Mouse (Mus musculus) bone marrow, adult 2 months (tissue): Measurements from ENCODE around the gene Zfp988. TPM values are rescaled to one million over a fixed set of nuclear protein-coding genes. Genes with fewer than 3 reads are reported as not detected.
"Not testable (repeated sequence)": the region's sequence is repeated elsewhere in the genome, so short reads cannot be mapped to it uniquely, and the experiment has no call there.

Source experiments
- H3K27ac ChIP-seq: fragments of 200-500 bp; 2 replicates; pipeline ENCODE4 v1.5.1; 2012; ENCODE audit warnings: low read depth, mild to moderate bottlenecking, control low read depth, inconsistent platforms, low read length; ENCODE audit not compliant: control insufficient read depth, poor library complexity, insufficient read depth
- H3K4me1 ChIP-seq: fragments of 200-500 bp; 2 replicates; pipeline ENCODE4 v1.6.1; 2011; ENCODE audit warnings: low read length; ENCODE audit not compliant: control insufficient read depth, insufficient read depth
- H3K4me3 ChIP-seq: fragments of 200-500 bp; replicated peaks from 2 replicates; pipeline ENCODE3; 2011; ENCODE audit warnings: mild to moderate bottlenecking, low read depth, low read length, control low read depth; ENCODE audit not compliant: control insufficient read depth
- WGBS: fragments of 180-500 bp; shearing (Covaris S2); methylation state at CpG from one replicate; pipeline ENCODE4 v1.1.7; 2018; 5-methylcytosine and 5-hydroxymethylcytosine counted together
- polyA plus RNA-seq: library from polyadenylated mRNA; stranded (reverse); fragments of >200 nt; gene quantifications from 2 replicates; pipeline ENCODE4 v1.2.4, GENCODE M21; 2011; ENCODE audit warnings: low replicate concordance; ENCODE audit not compliant: missing spikeins, insufficient read depth, insufficient read length

The Zfp988 gene
- 4.7 TPM in 1 of 2 replicates, not detected in the other for polyA plus RNA-seq

GRCm38 (mm10) chr4:147305436-147305835 lies at the start of gene Zfp988:
Gene Zfp988, plus strand, starts transcription at chr4:147305674.
- 81% methylated on average over 6 of the region's 6 CpGs for WGBS
- not testable (repeated sequence) for H3K4me1 ChIP-seq, H3K4me3 ChIP-seq, H3K27ac ChIP-seq

- H3K4me3 ChIP-seq, H3K27ac ChIP-seq, H3K4me1 ChIP-seq: not testable (repeated sequence)
- 84% methylated on average over 2 of the region's 3 CpGs for WGBS
Measured at GRCm38 (mm10) chr4:147262708-147263107, 42.8 kb upstream of the Zfp988 start.

- WGBS = 84% methylated on average over 17 of the region's 17 CpGs
- not testable (repeated sequence) for H3K4me1 ChIP-seq, H3K27ac ChIP-seq, H3K4me3 ChIP-seq
Measured at GRCm38 (mm10) chr4:147267302-147267701, 38.2 kb upstream of the Zfp988 start.

GRCm38 (mm10) chr4:147268735-147269134 lies 36.7 kb upstream of the Zfp988 start:
- H3K4me1 ChIP-seq, H3K4me3 ChIP-seq, H3K27ac ChIP-seq: not testable (repeated sequence)
- 84% methylated on average over 25 of the region's 25 CpGs for WGBS

- not testable (repeated sequence) for H3K4me3 ChIP-seq, H3K4me1 ChIP-seq, H3K27ac ChIP-seq
- WGBS = 78% methylated on average over 4 of the region's 4 CpGs
Measured at GRCm38 (mm10) chr4:147270026-147270425, 35.4 kb upstream of the Zfp988 start.

DNA sequence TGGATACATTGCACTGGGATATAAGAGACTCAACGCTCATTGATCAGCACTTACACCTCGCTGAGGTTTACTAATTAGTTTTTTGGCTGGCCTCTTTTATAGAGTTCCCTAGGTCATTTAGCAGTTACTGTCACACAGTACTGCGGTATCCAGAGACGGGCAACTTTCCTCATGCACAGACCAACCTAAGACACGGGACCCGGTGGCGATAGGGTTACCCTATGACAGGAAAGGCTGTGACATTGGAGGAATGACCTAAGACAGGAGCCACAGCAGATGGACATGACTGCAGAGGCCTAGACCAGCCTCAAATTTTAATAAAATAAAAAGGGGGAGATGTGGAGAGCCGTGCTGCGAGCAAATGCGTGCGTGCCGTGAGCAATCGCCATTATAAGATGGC lies 33.9 kb upstream of the Zfp988 start:
- not testable (repeated sequence) for H3K4me1 ChIP-seq, H3K27ac ChIP-seq, H3K4me3 ChIP-seq
- 86% methylated on average over 13 of the region's 13 CpGs for WGBS

GRCm38 (mm10) chr4:147275021-147275772 lies 30.3 kb upstream of the Zfp988 start:
- H3K4me1 ChIP-seq, H3K4me3 ChIP-seq, H3K27ac ChIP-seq: not testable (repeated sequence)
- 42% methylated on average over 57 of the region's 58 CpGs for WGBS

GRCm38 (mm10) chr4:147275773-147276140 lies 29.7 kb upstream of the Zfp988 start:
- H3K4me1 ChIP-seq, H3K27ac ChIP-seq, H3K4me3 ChIP-seq: not testable (repeated sequence)
- WGBS = 36% methylated on average over 54 of the region's 54 CpGs

DNA sequence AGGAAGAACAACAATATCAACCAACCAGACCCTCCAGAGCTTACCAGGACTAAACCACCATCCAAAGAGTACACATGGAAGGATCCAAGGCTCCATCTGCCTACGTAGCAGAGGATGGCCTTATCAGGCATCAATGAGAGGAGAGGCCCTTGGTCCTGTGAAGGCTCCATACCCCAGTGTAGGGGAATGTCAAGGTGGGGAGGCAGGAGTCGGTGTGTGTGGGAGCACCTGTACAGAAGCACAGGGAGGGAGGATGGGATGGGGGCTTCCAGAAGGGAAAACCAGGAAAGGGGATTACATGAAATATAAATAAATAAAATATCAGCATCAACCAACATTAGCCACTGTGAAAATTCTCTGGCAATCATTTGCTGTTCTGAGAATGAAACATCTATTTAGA lies 25.1 kb upstream of the Zfp988 start:
- not testable (repeated sequence) for H3K27ac ChIP-seq, H3K4me1 ChIP-seq, H3K4me3 ChIP-seq
- WGBS = 59% methylated on average over 2 of the region's 2 CpGs

DNA sequence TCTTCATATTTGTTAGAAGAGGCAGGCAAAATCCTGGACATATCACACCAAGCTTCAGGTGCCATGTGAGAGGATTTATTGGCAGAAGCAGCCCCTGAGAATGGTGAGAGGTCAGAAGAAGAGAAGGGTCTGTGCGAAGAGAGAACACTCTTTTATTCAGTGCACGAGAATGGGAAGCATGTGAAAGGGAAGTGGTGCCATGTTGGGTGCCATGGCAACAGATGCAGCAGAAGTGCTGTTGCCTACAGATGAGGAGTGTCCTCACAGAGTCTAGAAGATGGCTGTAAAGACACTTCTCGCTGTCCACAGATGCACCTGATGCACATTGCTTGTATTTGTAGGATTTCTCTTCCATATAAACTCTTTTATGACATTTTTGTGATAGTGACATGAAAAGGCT lies 6.9 kb upstream of the Zfp988 start:
- not testable (repeated sequence) for H3K4me1 ChIP-seq, H3K27ac ChIP-seq, H3K4me3 ChIP-seq
- 61% methylated on average over 3 of the region's 3 CpGs for WGBS

DNA sequence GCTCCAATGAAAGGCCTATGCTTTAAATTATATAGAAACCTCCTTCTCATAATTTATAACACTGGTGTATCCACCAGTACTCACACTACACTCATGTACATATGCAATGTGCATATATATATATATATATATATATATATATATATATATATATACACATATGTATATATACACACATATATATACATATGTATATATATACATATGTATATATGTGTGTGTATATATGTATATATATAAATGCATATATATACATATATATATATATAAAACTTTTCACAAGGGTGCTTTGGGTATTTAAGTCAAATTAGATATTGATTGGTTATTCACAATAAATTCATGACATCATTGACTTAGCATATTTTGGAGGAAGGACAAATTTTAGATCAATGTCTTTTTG lies 3.1 kb upstream of the Zfp988 start:
- H3K4me3 ChIP-seq, H3K27ac ChIP-seq, H3K4me1 ChIP-seq: not testable (repeated sequence)

- not testable (repeated sequence) for H3K4me3 ChIP-seq, H3K27ac ChIP-seq, H3K4me1 ChIP-seq
- WGBS = 82% methylated on average over 2 of the region's 2 CpGs
Measured at GRCm38 (mm10) chr4:147335036-147335690, 29.7 kb downstream of the Zfp988 start.

DNA sequence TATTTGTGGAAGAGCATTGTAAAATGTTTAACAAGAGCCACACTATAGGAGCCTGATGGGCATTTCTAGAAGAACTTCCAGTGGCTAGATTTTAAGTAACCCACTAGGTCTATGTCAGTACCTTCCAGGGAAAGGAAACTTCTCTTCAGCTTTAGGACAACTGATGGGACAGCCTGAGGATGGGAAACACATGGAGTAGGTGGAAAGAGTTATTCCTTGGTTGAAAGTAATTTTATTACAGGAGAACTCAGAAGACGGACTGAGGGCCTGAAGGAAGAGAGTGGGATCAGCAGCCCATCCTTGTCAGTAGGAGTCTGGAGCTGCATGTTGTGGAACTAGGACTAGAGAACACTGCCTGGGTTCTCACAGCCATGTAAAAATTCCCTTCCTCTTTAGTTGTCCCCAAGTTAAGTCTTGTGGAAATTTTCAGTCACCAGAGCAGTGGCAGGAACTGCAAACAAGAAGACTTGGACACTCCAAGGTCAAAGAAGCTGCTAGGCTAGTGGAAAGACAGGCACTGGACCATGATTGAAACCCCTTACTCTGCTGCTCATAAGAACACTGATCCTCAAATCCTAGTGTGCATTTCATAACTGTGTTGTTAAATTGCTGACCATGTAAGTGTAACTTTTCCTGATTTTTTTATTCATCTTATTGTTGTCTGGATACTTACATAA lies 30.4 kb downstream of the Zfp988 start:
- not testable (repeated sequence) for H3K27ac ChIP-seq, H3K4me1 ChIP-seq, H3K4me3 ChIP-seq
- 18% methylated on average over 1 of the region's 1 CpGs for WGBS
